Mouse (Mus musculus) brain, embryonic 14.5 days (tissue): Measurements from ENCODE around the gene Ninj2.

Source experiments
- CTCF ChIP-seq: fragments of 200-500 bp; IDR thresholded peaks from 2 replicates; pipeline ENCODE4 v1.5.1; 2012; ENCODE audit warnings: inconsistent platforms, mild to moderate bottlenecking, moderate library complexity, borderline replicate concordance; ENCODE audit not compliant: insufficient read depth, insufficient read length; ENCODE audit errors: extremely low read depth
- POLR2A ChIP-seq: fragments of 200-500 bp; IDR thresholded peaks from 2 replicates; pipeline ENCODE4 v1.6.1; 2012; ENCODE audit warnings: mild to moderate bottlenecking, inconsistent platforms, borderline replicate concordance; ENCODE audit not compliant: poor library complexity, insufficient read depth, insufficient read length, severe bottlenecking; ENCODE audit errors: extremely low read depth

- TF ChIP-seq CTCF (no peak), POLR2A (no peak)
Observed at GRCm38 (mm10) chr6:120108061-120108460, 14.9 kb downstream of the Ninj2 start.
